Mouse (Mus musculus) midbrain, embryonic 16.5 days (tissue): Measurements from ENCODE around the gene Mon2. TPM values are rescaled to one million over a fixed set of nuclear protein-coding genes. Genes with fewer than 3 reads are reported as not detected.

Experiments used
- ATAC-seq: fragments of 200-750 bp; cut with Nextera tagmentation; 2 replicates; pipeline ENCODE4 v1.8.0; 2017; ENCODE audit warnings: moderate TSS enrichment
- H3K27ac ChIP-seq: fragments of 300-500 bp; sonication (generic); 2 replicates; pipeline ENCODE4 v1.5.1; 2014; ENCODE audit warnings: mild to moderate bottlenecking, low read length, mixed read lengths
- H3K27me3 ChIP-seq: fragments of 300-500 bp; sonication (generic); 2 replicates; pipeline ENCODE4 v1.6.1; 2014; ENCODE audit warnings: low read depth, low read length, mixed read lengths; ENCODE audit not compliant: control insufficient read depth, insufficient read depth
- H3K36me3 ChIP-seq: fragments of 300-500 bp; sonication (generic); 2 replicates; pipeline ENCODE4 v1.6.1; 2014; ENCODE audit warnings: mild to moderate bottlenecking, low read length, moderate library complexity, mixed read lengths; ENCODE audit not compliant: control insufficient read depth, insufficient read depth
- H3K4me1 ChIP-seq: fragments of 300-500 bp; sonication (generic); 2 replicates; pipeline ENCODE4 v1.6.1; 2014; ENCODE audit warnings: mild to moderate bottlenecking, low read length, mixed read lengths; ENCODE audit not compliant: control insufficient read depth, insufficient read depth
- H3K4me2 ChIP-seq: fragments of 300-500 bp; sonication (generic); 2 replicates; pipeline ENCODE4 v1.6.1; 2014; ENCODE audit warnings: mild to moderate bottlenecking, low read length, mixed read lengths
- H3K4me3 ChIP-seq: fragments of 300-500 bp; sonication (generic); 2 replicates; pipeline ENCODE4 v1.5.1; 2014; ENCODE audit warnings: low read depth, mild to moderate bottlenecking, low read length, moderate library complexity, mixed read lengths
- H3K9ac ChIP-seq: fragments of 300-500 bp; sonication (generic); 2 replicates; pipeline ENCODE4 v1.6.1; 2014; ENCODE audit warnings: low read depth, low read length, mixed read lengths
- H3K9me3 ChIP-seq: fragments of 300-500 bp; sonication (generic); replicated peaks from 2 replicates; pipeline ENCODE4 v1.6.1; 2014; ENCODE audit warnings: mild to moderate bottlenecking, low read length, mixed read lengths; ENCODE audit not compliant: control insufficient read depth, poor library complexity, severe bottlenecking
- WGBS: fragments of 180-500 bp; shearing (Covaris S2); extraction: QIAGEN DNeasy Blood & Tissue Kit; methylation state at CpG from one replicate; pipeline ENCODE4 v1.1.7; 2014; 5-methylcytosine and 5-hydroxymethylcytosine counted together
- polyA plus RNA-seq: library from polyadenylated mRNA; unstranded; fragments of >200 nt; fragmentation: Nextera tagmentation; extraction: Ambion mirVana; gene quantifications from 2 replicates; pipeline ENCODE4 v1.2.1, GENCODE M21; 2015

Gene Mon2
- polyA plus RNA-seq, 1 experiment from 2014 or later, result 23.2 TPM

DNA sequence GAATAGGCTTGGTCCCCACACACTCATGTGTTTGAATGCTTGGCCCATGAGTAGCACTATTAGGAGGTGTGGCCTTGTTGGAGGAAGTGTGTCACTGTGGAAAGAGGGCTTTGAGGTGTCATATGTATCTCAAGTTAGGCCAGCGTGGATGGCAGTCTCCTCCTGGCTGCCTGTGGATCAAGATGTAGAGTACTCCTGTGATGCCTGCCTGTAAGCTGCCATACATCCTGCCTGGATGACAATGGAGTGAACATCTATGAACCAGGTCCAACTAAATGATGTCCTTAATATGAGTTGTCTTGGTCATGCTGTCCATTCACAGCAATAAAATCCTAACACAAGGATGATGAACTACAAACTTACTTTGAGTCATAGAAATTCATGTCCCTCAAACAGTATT, 64.9 kb downstream of the Mon2 start:
- Histone ChIP-seq H3K4me2 (no peak overlapping the region), H3K4me3 (no peak overlapping the region), H3K9ac (no peak overlapping the region), H3K27me3 (no peaks in the 10 kb centered on the region), H3K27ac (no peak overlapping the region), H3K9me3 (no peaks in the 10 kb centered on the region), H3K4me1 (no peaks in the 10 kb centered on the region), H3K36me3 (peaks cover 36% of the 10 kb centered on the region)
- WGBS, result 82% methylated on average over 1 of the region's 1 CpGs
- ATAC-seq, result no peak

DNA sequence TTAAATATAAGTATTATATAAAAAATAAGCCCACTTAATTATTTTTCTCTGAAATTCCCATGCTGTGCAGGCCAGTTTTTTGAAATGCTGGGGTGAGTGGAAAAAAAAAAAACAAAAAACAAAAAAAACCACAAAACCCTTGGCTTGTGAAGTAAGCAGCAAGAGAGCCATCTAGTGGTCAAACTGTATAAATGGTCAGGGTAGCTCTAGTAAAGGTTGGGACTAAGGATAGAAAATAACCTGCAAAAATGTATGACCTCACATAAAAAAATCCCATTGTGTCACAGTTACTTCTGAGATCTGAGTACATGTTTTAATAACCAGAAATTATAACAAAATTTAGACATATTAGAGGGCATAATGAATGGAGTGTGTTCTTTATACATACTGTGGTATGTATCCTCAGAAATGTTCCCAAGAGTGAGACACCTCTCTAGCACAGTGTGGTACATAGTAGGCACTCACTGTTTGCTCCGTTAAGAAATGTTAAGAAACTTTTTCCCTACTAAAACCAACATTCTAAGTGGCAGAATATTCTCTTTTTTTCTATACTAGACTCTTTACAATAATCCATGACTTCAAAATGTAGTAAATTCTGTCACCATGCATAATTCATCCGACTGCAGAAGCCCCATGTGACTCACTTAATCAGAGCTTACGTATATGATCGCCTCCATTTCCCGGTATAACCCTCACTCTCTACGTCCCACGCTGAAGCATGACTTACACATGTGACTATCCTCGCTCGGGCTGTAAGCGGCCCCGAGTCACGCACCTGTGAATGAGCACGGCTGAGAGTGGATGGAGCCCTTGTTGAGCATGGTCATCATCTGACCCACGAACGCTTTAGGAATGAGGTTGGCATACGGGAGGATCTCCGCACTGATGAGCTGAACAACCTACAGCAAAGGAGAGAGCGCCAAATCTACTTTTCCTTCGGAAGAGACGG, 70.8 kb downstream of the Mon2 start:
- no peaks in the 10 kb centered on the region for H3K27me3 ChIP-seq
- no peaks in the 10 kb centered on the region for H3K4me1 ChIP-seq
- no peak overlapping the region for H3K27ac ChIP-seq
- H3K9me3 ChIP-seq, result no peaks in the 10 kb centered on the region
- no peak overlapping the region for H3K4me2 ChIP-seq
- peak; percentile 60; the same call in 1 of the 2 replicates for ATAC-seq
- WGBS, result 87% methylated on average over 20 of the region's 20 CpGs
- no peak overlapping the region for H3K9ac ChIP-seq
- H3K4me3 ChIP-seq, result no peak overlapping the region
- peaks cover 26% of the 10 kb centered on the region for H3K36me3 ChIP-seq

DNA sequence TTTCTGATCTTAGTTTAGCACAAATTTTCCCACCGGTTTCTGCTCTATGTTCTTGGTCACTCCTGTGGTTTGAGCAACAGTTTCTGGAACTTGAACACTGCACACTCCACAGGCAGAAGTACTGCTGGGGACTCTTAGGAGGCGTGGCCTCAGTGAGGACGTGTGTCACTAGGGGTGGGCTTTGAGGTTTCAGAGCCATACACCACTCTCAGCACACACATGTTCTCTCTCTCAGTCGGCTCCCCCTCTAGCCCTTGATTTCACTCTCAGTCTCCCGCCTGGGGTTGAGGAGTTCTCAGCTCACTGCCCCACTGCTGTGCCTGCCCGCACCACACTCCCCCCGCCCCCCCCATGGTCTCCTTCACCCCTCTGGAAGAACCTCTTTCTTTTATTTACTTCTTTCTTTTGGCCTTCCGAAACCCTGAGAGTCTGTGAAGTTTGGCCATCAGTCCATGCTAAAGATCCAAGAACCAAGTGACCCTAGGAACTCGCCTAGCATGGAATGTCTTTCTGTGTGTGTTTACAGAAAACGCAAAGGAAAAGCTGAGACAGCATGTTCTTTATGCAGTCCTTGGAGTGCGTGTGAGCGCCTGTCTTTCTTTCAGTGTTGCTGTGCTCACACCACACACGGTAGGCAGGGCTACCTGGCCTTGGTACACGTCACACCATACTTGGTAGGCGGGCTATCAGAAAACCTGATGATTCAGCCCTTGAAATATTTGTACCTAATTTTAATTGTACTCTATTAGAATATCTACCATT, 71.6 kb downstream of the Mon2 start:
- no peaks in the 10 kb centered on the region for H3K27me3 ChIP-seq
- 84% methylated on average over 15 of the region's 15 CpGs for WGBS
- ATAC-seq, result 0 out of 2 replicates have a peak, but pooled peaks have one; percentile 14
- H3K9ac ChIP-seq, result no peak overlapping the region; the same call in 1 of the 2 replicates
- H3K36me3 ChIP-seq, result peaks cover 24% of the 10 kb centered on the region
- no peaks in the 10 kb centered on the region for H3K9me3 ChIP-seq
- no peak overlapping the region for H3K4me2 ChIP-seq
- no peak overlapping the region for H3K4me3 ChIP-seq
- H3K4me1 ChIP-seq, result no peaks in the 10 kb centered on the region
- no peak overlapping the region for H3K27ac ChIP-seq

DNA sequence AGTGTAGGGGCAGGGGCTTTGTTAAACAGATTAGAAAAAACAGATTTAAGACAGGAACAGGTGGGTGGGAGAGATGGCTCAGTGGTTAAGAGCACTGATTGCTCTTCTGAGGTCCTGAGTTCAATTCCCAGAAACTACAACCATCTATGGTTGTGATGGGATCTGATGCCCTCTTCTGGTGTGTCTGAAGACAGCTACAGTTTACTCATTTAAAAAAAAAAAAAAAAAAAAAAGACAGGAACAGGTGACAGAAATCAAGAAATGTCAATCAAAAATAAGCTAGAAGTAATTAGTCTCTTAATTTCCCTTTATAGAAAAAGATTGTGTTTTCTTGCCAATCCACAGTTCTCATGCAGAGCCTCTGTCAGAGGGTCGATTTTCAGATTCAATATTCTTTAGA, 74.3 kb downstream of the Mon2 start:
- no peak for ATAC-seq
- no peaks in the 10 kb centered on the region for H3K9me3 ChIP-seq
- no peak overlapping the region for H3K4me3 ChIP-seq
- no peaks in the 10 kb centered on the region for H3K27me3 ChIP-seq
- H3K36me3 ChIP-seq, result peaks cover 34% of the 10 kb centered on the region
- WGBS, result 73% methylated on average over 1 of the region's 1 CpGs
- H3K4me2 ChIP-seq, result no peak overlapping the region
- no peak overlapping the region for H3K9ac ChIP-seq
- no peaks in the 10 kb centered on the region for H3K4me1 ChIP-seq
- H3K27ac ChIP-seq, result no peak overlapping the region

DNA sequence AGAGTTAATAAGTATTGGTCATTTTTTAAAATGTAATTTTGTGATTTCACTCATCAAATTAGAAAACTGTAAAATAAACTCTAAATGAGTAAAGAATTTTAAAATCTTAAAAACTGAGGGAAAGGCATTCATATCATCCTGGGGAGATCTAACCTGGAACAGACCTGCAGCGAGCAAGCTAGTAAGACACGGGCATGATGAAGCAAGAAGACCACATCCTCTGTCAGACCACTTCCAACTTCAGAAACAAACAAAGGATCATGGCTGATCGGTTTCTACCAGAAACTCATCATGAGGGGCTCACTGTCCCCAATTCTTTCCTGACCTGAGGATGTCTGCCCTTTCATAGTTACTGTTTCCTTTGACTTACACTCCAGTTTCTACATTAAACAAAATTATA, 74.9 kb downstream of the Mon2 start:
- no peaks in the 10 kb centered on the region for H3K27me3 ChIP-seq
- H3K4me1 ChIP-seq, result no peaks in the 10 kb centered on the region
- no peak overlapping the region for H3K27ac ChIP-seq
- H3K4me3 ChIP-seq, result no peak overlapping the region
- peaks cover 37% of the 10 kb centered on the region for H3K36me3 ChIP-seq
- H3K4me2 ChIP-seq, result no peak overlapping the region
- H3K9ac ChIP-seq, result no peak overlapping the region
- no peaks in the 10 kb centered on the region for H3K9me3 ChIP-seq
- ATAC-seq, result no peak
- WGBS, result 93% methylated on average over 3 of the region's 3 CpGs

DNA sequence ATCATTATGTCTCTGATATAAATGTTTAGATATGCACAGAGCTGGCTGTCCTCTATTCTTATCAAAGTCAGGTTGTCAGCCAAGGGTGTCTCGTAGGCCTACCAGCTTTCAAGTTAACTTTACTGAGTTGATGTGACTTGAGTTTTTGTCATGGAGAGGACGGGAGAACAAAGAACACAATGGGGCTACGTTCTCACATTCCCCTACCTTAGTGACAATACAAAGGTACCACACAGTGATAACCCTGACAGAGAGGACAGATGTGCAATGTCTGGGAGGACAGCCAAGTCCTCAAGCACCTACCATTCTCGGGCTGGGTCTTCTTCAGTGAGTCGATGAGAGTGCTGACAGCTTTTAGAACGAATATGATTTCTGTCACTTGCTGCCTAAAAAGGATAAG, 76.9 kb downstream of the Mon2 start:
- no peaks in the 10 kb centered on the region for H3K9me3 ChIP-seq
- ATAC-seq, result no peak
- no peak overlapping the region for H3K4me3 ChIP-seq
- no peaks in the 10 kb centered on the region for H3K27me3 ChIP-seq
- no peaks in the 10 kb centered on the region for H3K4me1 ChIP-seq
- WGBS, result 77% methylated on average over 6 of the region's 6 CpGs
- H3K36me3 ChIP-seq, result peaks cover 46% of the 10 kb centered on the region
- H3K27ac ChIP-seq, result no peak overlapping the region
- no peak overlapping the region for H3K4me2 ChIP-seq
- no peak overlapping the region for H3K9ac ChIP-seq

DNA sequence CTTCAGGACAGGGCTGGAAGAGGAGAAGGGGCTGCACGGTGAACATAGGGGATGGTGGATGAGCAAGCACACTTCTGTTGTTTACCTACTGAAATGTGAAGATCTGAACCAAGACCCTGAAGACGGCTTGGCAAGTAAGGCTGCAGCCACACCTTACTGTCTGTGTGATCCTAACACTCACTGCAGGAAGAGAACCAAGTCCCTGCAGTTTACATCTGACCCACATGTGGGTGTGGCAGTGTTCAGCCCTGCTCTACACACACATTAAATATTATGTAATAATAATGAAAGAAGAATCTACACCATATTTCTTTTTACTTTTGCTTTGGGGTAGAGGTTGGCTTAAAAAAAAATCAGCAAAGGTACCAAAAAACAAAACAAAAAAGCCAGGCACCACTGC, 78.5 kb downstream of the Mon2 start:
- Histone ChIP-seq H3K36me3 (peaks cover 43% of the 10 kb centered on the region), H3K4me1 (no peaks in the 10 kb centered on the region), H3K27ac (no peak overlapping the region), H3K9ac (no peak overlapping the region), H3K9me3 (no peaks in the 10 kb centered on the region), H3K27me3 (no peaks in the 10 kb centered on the region), H3K4me3 (no peak overlapping the region), H3K4me2 (no peak overlapping the region)
- no peak for ATAC-seq
- WGBS, result 96% methylated on average over 2 of the region's 2 CpGs

DNA sequence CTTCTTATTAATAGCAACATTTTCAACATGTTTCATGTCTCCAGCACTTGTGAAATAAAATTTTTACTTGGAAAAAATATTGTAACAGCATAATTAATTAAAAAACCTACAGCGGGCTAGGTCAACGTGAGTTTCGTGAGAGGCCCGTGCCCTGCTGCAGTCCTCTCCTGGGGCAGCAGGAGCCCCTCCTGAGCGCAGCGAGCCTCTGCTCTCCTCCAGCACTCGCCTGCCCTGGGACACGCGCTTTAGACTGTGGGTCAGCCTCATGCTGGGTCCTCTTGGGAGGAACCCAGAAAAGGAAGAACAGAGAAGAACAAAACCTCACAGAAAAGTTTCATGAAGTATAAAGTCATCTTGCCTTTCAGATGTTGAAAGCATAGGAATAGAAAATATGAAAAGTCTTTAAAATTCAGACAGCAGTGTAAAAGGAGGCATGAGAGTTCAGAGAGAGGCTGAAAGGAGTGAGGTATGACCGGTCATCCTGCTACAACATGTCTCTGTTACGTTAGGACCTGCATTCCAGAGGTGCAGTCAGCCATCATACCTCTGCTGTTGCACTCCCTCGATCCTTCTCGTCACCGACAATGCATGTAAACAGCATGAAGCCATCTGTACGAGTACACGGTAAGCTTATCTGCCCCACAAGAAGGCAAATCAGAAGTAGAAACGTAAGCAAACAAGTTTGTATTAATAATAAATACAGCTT, 81.8 kb downstream of the Mon2 start:
- H3K4me1 ChIP-seq, result no peaks in the 10 kb centered on the region
- H3K4me2 ChIP-seq, result no peak overlapping the region
- H3K9ac ChIP-seq, result no peak overlapping the region
- H3K36me3 ChIP-seq, result peaks cover 40% of the 10 kb centered on the region
- H3K4me3 ChIP-seq, result no peak overlapping the region
- no peak for ATAC-seq
- 52% methylated on average over 17 of the region's 17 CpGs for WGBS
- H3K9me3 ChIP-seq, result no peaks in the 10 kb centered on the region
- H3K27ac ChIP-seq, result no peak overlapping the region
- no peaks in the 10 kb centered on the region for H3K27me3 ChIP-seq
